Mouse (Mus musculus): ENCODE data around the gene Sobp.

Sobp gene

DNA sequence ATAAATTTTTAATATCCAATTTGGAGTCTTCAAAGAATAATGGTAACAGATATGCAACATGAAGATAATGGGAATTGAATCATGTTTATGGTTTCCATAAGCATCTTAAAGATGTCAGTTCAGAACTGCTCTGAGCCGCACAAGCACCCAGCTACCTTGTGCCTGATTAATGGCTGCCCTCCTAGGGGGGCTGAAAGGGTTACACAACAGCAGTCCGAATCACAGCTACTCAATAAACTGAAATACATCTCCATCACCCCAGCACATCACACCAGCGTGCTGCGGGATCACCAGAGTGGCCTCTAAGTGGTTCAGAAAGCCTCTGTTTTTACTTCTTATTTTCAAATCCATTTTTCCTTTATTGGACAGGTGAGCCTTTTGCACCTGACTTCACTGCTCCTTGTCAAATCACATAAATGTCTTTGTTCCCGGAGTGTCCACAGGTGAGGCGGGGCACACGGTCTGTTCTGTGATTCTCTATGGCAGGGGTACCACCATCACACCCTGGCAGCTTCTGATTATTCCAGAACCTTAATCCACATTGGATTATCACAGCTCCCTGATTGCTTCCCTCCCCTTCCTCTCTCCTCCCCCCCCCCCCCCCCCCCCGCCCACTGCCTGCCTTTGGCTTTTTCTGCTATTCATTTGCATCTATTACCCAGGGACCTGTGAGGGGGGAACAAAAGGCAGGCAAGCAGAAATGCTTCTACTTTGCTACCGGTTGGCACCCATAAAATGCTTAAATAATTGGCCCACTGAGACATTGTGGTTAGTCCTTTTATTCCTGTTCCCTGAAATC, 90.8 kb downstream of the Sobp start:
- no peak for TF ChIP-seq GATA4 (IDR thresholded peaks at IDR 0.05; ENCODE audit: insufficient replicate concordance, low read length)

DNA sequence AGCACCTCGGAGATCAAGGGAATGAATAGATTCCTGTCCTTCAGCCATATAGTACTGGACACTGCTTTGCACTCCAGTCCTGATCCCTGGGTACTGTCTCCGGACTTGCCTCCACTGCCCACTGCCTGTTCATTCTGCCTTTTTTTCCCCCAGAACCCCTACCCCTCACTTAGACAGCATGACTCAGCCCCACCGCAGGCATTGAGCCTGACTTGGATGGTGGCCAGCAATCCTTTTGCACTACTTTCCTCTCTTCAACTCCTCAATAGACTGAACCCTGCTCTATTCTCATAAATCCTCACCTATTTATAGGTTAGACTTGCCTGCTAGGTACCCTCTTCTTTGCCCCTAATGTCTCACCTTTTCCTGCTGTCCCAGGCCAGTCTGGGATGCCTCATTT, 93.0 kb downstream of the Sobp start:
- TF ChIP-seq GATA4 (IDR thresholded peaks at IDR 0.05; ENCODE audit: insufficient replicate concordance, low read length), result no peak

DNA sequence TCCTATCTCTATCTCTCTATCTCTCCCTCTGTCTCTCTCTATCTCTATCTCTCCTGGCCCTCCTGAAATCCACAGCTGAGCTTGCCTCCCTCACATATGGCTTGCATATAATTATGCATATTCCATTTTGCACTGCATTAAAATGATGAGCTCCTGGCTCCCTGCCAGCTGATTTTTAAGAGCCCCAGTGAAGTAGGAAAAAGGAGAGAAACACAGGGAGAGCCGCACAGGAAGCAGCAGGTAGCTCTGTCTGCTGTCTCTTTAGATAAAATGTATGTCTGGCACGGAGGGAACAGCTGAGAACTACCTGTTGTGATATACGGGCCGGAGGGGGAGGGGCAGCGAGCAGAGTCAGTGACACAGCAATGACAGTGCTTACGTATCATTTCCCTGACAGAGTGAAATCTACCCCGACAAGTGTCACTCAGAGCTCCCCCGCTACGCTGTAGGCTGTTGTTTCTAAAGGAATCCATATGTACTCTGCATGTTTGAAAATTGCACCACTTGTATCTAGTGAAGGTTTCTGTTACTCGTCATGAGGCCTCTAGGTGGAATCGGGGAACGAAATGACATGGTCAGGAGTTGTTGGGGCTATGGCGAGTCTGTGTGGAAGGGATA, 98.7 kb downstream of the Sobp start:
- no peak for TF ChIP-seq GATA4 (IDR thresholded peaks at IDR 0.05; ENCODE audit: insufficient replicate concordance, low read length)

DNA sequence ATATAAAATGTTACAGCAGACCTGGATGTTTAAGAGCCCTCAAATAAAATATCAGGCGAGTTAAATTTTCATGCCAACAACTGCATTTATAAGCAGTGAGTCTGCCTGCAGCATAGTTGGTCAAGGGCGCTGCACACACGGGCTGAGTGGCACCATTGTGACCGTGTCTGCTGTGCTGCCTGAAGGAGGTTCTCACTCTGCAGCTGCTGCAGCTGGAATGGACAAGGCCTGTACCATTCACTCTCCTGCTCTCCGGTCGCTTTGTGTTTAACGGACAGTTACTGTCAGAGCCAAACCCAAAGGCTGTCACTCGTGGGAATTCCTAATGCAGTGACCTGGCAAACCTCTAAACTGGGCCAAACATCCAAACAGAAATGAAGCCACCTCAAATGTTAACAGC, 101.0 kb downstream of the Sobp start:
- TF ChIP-seq GATA4 (IDR thresholded peaks at IDR 0.05; ENCODE audit: insufficient replicate concordance, low read length), result no peak

DNA sequence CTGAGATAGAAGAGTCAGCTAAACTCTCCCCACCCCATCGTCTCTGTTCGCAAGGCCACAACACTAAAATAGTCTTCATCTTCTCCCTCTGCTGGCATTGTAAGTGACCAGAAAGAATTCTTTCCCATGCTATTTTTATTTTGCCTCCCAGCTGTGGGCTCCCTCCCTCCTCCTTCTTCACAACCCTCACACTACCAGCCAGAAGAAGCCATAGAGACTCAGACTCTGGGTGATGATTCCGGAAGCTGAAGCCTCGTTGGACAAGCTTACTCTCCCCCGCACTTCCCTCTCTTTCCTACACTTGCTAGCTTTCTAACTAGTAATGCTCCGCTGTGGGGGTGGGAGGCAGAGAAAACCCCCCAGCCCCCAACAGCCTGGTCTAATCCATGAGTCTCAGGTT, 103.4 kb downstream of the Sobp start:
- TF ChIP-seq GATA4 (IDR thresholded peaks at IDR 0.05; ENCODE audit: insufficient replicate concordance, low read length), result no peak

DNA sequence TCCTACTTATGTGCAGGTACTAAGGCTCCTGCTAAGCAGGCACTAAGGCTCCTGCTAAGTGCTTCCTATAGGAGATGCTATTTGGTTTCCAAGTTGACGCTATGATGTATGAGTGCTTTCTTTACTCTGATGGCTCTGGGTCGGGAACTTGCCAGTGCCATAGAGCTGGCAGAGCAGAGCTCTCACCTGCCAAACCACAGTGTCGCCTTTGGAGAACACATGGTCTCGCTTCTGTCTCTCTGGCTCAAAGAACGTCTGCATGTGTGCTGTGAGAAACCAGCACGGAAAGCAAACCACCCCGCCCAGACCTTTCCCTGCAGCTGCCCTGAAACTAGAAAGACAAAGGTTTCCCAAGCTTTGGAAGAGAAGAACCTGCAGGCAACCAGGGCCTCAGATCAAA, 109.0 kb downstream of the Sobp start:
- no peak for TF ChIP-seq GATA4 (IDR thresholded peaks at IDR 0.05; ENCODE audit: insufficient replicate concordance, low read length)

DNA sequence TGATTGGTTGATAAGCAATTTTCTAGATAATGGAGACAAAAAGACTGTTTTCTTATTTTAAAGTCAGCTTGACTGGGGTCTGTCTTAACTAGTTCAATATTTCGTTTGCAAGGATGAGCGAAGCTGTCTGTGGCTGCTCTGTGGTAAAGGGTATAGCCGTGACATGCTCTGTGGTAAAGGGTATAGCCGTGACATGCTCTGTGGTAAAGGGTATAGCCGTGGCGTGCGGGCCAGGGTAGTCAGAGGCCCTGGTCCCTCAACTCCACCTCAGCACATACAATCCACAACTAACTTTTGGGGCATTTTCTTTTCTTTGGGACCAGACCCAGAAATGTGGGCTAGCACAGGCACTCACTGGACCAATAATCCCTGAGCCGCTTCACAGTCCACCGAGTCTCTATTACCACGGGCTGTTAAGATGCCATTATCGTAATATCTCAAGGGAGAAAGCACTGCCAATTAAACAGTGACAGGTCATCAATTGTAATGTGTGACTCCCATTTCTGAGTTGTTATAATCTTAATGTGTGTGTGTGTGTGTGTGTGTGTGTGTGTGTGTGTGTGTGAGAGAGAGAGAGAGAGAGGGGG, 112.7 kb downstream of the Sobp start:
- TF ChIP-seq GATA4 (IDR thresholded peaks at IDR 0.05; ENCODE audit: insufficient replicate concordance, low read length), result no peak

DNA sequence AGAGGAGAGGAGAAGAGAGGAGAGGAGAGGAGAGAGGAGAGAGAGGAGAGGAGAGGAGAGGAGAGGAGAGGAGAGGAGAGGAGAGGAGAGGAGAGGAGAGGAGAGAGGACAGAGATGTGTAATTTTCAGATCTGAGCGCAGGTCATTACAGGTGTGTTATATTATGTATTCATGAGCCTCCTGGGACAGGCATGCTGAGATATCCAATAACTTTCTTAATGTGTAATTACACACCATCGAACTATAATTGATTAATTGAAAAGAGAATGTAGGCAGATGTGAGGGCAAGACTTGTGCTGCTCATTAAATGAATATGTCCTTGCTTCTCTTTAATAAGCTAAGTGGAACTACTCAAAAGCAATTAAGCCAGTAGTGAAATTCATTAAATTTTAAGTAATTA, 118.9 kb downstream of the Sobp start:
- TF ChIP-seq GATA4 (IDR thresholded peaks at IDR 0.05; ENCODE audit: insufficient replicate concordance, low read length), result no peak

DNA sequence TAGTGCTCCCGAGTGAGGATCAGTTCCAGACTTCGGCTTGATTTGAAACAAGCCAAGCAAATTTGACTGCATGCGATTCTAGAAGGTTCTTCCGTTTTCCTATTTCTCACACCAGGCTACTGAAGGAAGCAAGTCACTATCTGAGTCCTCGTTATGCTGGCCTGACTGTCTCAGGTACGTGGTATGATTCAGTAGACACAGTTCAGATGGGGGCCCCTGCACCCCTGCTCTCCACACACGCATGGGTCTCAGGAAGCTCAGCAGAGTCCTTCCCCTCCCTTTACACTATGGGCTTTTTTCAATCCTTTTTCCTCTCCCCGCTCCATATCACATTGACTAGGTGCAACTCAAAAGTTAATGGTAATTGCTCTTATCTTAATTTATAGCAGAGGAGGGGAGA, 119.6 kb downstream of the Sobp start:
- TF ChIP-seq GATA4 (IDR thresholded peaks at IDR 0.05; ENCODE audit: insufficient replicate concordance, low read length), result no peak

DNA sequence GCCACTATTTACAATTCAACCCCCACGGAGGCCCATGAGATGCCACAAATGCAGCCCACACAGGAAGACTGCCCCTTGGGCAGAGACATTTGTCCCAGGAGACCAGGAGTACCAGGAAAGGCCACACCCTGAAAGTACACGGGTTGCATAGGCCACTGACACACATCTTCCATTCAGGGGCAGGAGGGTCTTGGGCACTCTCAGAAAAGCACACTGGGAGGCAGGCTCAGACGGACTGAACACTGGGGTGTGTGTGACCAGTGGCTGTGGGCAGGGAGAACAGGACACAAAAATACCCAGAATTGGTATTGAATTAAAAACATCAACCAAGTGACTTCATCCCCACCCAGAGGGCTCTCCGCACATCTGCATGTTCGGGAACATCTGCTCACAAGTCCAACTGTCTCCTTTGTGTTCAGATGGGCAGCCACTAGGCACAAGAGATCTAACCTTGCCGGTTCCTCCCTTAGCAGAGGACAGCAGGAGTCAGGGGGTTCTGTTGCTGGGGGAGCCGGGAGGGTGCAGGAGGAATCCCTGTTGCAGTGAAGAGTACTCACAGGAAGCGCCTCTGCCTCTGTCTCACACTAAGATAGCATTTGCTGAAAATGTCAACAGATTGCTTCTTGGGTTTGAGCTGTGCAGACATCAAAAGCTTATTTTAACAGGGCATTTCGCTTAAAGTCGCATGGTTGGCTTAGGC, 120.3 kb downstream of the Sobp start:
- no peak for TF ChIP-seq GATA4 (IDR thresholded peaks at IDR 0.05; ENCODE audit: insufficient replicate concordance, low read length)

DNA sequence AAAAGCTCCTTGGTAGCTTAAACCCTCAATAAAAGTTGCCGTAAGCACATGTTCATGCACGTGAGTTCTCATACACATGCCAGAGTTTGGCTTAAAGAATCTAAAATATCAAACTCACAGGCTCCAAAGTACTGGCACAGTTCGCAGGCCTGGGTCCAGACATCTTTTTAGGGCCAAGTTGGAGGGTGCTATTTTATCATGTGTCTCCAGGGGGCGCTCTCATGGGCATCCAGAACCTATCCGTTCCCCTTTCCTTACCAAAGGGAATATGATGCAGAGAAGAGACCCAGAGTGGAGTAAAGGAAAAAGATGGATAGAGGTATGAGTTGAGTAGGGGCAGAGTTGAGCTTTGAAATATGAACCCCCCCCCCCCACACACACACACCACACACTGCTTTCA, 121.9 kb downstream of the Sobp start:
- TF ChIP-seq GATA4 (IDR thresholded peaks at IDR 0.05; ENCODE audit: insufficient replicate concordance, low read length), result no peak

DNA sequence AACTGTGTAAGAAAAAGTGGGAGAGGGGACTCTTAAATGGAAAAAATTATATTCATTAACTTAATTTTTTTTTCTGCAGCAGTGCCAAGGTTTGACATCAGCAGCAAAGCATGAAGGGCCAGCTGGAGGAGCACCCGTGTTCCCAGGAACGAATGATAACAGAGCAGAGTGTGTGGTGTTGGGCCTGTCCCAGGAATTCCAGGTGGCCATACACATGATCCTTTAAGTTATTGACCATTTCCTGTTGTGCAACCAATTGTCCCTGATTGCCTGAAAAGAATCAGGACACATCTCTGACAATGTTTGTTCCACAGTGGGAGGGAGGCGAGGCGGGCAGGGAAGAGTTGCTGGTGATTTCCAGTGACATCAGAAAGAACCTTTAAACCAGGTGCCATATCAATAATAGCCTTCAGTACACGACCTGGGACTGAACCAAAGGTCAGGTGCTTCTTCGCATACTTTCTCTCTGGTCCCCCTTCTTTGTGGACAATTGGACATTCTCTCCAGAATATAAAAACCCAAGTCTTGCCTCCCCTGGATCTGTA, 126.5 kb downstream of the Sobp start:
- TF ChIP-seq GATA4 (IDR thresholded peaks at IDR 0.05; ENCODE audit: insufficient replicate concordance, low read length), result no peak

DNA sequence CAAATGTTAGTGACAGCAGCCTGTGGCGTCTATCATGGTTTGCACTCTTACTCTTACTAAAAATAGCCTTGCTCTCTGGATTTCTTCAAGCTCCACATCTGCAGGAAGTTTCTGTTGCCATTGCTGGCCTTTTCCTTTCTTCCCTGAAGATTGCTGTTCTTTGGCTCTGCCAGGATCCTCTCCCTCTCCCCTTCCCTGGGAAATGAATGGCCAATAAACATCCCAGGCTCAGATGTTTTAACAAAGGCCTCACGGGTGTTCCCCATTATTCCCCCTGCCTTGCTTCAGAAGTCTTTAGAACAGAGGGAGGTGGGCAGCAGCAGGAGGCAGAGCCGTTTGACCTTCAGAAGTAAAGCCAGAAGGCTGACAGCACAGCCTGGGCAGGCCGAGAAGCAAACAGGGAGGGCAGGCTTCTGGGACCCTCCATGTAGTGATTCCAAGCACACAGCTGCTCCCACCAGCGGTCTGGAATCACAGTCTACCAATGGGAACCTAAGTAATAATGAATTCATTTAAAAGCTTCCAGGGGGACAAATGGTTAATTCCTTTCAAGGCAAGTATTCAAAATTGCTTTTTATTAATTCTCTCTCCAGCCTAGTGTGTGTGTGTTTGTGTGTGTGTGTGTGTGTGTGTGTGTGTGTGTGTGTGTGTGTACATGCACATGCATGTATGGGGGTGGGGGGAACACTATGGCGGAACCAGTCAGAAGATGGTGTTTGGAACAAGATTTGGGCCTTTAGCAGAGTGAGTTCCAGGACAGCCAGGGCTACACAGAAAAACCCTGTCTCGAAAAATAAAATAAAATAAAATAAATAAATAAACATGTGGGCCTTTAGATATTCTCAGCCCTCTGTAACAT, 130.8 kb downstream of the Sobp start:
- no peak for TF ChIP-seq GATA4 (IDR thresholded peaks at IDR 0.05; ENCODE audit: insufficient replicate concordance, low read length)

DNA sequence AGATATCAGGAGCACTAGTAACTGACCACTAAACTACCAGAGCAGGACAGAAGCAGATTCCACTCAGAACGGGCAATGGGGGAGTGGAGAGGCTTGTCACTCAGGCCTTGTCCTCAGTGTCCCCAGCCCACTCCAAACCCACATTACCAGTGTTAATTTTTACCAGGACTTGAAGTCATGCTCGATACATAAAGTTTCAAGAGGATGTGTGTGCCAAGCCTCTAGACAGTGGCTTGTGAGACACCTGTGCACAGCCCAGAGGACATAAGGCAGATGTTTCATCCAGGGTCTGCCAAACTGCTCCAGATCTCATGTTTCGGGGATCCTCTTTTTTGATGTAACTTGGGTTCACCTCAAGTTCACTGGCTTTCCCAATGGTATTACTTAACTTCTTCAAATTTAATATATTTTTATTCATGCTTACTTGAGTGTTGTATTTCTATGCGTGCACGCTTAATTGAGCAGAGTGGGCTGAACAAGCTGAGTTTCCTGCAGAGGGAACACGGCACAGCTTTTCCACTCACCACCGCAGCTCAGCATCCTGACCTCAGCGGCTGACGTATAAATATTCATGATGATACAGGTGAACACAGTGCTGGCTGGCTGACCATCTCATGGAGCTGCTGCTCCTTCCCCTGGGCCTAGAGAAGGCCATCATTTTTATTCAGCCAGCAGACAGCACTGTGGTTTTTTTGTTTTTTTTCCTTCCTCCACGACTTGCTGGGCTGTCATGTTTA, 131.6 kb downstream of the Sobp start:
- TF ChIP-seq GATA4 (IDR thresholded peaks at IDR 0.05; ENCODE audit: insufficient replicate concordance, low read length), result no peak
